Mouse (Mus musculus) forebrain, embryonic 12.5 days (tissue): ENCODE measurements around the gene Rnf222. TPM values are rescaled to one million over a fixed set of nuclear protein-coding genes. Genes with fewer than 3 reads are reported as not detected.

Experiments used
- ATAC-seq: fragments of 200-750 bp; cut with Nextera tagmentation; 2 replicates; pipeline ENCODE4 v1.8.0; 2017; ENCODE audit warnings: moderate TSS enrichment; ENCODE audit not compliant: low FRiP score
- H3K27ac ChIP-seq: fragments of 300-500 bp; sonication (generic); 2 replicates; pipeline ENCODE4 v1.5.1; 2016; ENCODE audit warnings: mild to moderate bottlenecking
- H3K27me3 ChIP-seq: fragments of 300-500 bp; sonication (generic); 2 replicates; pipeline ENCODE4 v1.6.1; 2016; ENCODE audit warnings: mild to moderate bottlenecking
- H3K36me3 ChIP-seq: fragments of 300-500 bp; sonication (generic); replicated peaks from 2 replicates; pipeline ENCODE4 v1.6.1; 2016; ENCODE audit warnings: mild to moderate bottlenecking
- H3K4me1 ChIP-seq: fragments of 300-500 bp; sonication (generic); 2 replicates; pipeline ENCODE4 v1.6.1; 2016
- H3K4me2 ChIP-seq: fragments of 300-500 bp; sonication (generic); 2 replicates; pipeline ENCODE4 v1.6.1; 2016; ENCODE audit warnings: mild to moderate bottlenecking, moderate library complexity
- H3K4me3 ChIP-seq: fragments of 300-500 bp; sonication (generic); replicated peaks from 2 replicates; pipeline ENCODE4 v1.5.1; 2016; ENCODE audit warnings: mild to moderate bottlenecking
- H3K9ac ChIP-seq: fragments of 300-500 bp; sonication (generic); 2 replicates; pipeline ENCODE4 v1.6.1; 2016; ENCODE audit warnings: mild to moderate bottlenecking
- H3K9me3 ChIP-seq: fragments of 300-500 bp; sonication (generic); 2 replicates; pipeline ENCODE4 v1.6.1; 2016
- WGBS: fragments of 180-500 bp; shearing (Covaris S2); methylation state at CpG from one replicate; pipeline ENCODE4 v1.1.7; 2016; 5-methylcytosine and 5-hydroxymethylcytosine counted together
- polyA plus RNA-seq: library from polyadenylated mRNA; unstranded; fragments of >200 nt; fragmentation: Nextera tagmentation; extraction: Ambion mirVana; gene quantifications from 2 replicates; pipeline ENCODE4 v1.2.1, GENCODE M21; 2016

The Rnf222 gene
- polyA plus RNA-seq, 1 experiment from 2014 or later = 0.06 TPM

DNA sequence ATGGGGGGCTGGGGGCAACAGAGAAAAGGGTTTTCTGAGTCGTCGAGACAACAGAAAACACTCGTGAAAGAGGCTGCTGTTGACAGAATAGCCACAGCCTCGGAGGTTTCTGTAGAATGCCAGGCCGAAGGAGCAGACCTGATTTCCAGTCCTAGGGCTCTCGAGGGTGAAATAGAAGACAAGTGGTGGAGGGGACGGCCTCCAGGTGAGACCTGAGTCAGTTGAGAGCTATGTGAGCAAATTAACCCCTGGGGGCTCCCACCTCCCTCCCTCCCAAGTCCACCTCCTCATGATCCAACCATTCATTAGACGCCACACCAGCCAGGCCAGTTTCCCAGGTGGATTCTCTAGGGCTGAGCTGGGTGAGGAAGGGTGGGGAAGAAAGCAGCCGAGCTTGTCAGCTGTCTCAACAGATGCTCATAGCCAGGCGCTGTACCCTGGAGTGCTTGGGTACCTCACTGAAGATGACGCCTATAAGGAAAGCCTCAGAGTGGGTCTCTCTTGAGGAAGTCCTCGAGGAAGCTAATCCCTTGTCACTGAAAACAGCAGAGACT is 5.6 kb downstream of the Rnf222 start:
- Histone ChIP-seq H3K9ac (no peak overlapping the region), H3K27ac (no peak overlapping the region), H3K27me3 (no peaks in the 10 kb centered on the region), H3K36me3 (no peaks in the 10 kb centered on the region), H3K9me3 (no peaks in the 10 kb centered on the region), H3K4me2 (no peak overlapping the region), H3K4me3 (no peak overlapping the region), H3K4me1 (no peaks in the 10 kb centered on the region)
- 75% methylated on average over 12 of the region's 12 CpGs for WGBS
- ATAC-seq = no peak

DNA sequence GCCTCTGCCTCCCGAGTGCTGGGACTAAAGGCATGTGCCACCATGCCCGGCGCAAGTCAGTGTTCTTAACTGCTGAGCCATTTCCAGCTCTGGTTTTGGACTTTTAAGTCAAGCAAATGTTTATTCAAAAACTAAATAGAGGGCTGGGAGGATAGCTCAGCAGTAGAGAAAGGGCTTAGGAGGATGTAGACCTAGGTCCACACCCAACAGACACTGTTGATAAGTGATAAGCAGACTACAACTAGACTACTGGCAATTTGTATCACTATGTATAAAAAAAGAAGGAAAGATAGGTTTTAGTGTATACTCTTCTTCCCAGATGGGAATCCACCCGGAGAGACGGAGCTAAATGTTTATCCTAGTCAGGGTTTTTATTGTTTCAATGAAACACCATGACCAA is 7.9 kb downstream of the Rnf222 start:
- H3K9ac ChIP-seq = no peak overlapping the region
- peaks cover 6% of the 10 kb centered on the region; the same call in 1 of the 2 replicates for H3K27me3 ChIP-seq
- no peaks in the 10 kb centered on the region for H3K9me3 ChIP-seq
- H3K4me1 ChIP-seq = peaks cover 4% of the 10 kb centered on the region; the same call in 1 of the 2 replicates
- H3K36me3 ChIP-seq = no peaks in the 10 kb centered on the region
- H3K4me2 ChIP-seq = no peak overlapping the region
- no peak overlapping the region for H3K4me3 ChIP-seq
- ATAC-seq = no peak
- 92% methylated on average over 5 of the region's 5 CpGs for WGBS
- no peak overlapping the region for H3K27ac ChIP-seq

DNA sequence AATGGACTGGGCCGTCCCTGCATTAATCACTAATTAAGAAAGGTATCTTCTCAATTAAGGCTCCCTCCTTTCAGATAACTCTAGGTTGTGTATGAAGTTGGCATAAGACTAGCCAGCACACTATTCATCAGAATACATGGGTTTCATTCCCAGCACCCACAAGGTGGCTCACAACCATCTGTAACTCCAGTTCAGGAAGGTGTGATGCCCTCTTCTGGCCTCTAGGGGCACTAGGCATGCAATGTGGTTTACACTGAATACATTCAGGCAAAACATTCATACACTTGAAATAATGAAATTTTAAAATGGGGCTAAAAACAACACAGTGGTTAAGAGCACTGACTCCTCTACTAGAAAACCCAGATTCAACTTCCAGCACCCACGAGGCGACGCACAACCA is 8.8 kb downstream of the Rnf222 start:
- Histone ChIP-seq H3K36me3 (no peaks in the 10 kb centered on the region), H3K27me3 (peaks cover 6% of the 10 kb centered on the region; the same call in 1 of the 2 replicates), H3K27ac (no peak overlapping the region), H3K4me2 (no peak overlapping the region), H3K4me1 (peaks cover 4% of the 10 kb centered on the region; the same call in 1 of the 2 replicates), H3K4me3 (no peak overlapping the region), H3K9me3 (no peaks in the 10 kb centered on the region), H3K9ac (no peak overlapping the region)
- no peak for ATAC-seq
- WGBS = 51% methylated on average over 4 of the region's 4 CpGs

DNA sequence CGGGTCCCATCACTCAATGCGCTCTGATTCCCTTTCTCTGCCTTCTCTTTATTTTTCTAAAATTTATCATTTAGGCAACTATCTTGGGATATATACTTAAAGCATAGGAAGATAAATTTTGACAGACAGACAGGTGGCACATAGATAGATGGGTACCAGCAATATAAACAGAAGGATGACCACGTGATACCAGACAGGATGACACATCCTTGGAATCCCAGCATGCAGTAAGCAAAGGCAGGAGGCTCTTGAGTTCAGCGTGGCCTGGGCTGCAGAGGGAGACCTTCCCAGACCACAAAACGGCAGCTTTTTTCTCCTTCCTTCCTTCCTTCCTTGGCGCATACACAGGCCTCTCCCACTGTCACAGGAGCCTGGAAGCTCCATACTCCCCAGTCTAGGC is 9.5 kb downstream of the Rnf222 start:
- no peak for ATAC-seq
- Histone ChIP-seq H3K4me1 (peaks cover 9% of the 10 kb centered on the region), H3K9ac (no peak overlapping the region), H3K27me3 (peaks cover 6% of the 10 kb centered on the region; the same call in 1 of the 2 replicates), H3K27ac (no peak overlapping the region), H3K36me3 (peaks cover 1% of the 10 kb centered on the region), H3K4me2 (no peak overlapping the region), H3K9me3 (no peaks in the 10 kb centered on the region), H3K4me3 (no peak overlapping the region)
- WGBS = 75% methylated on average over 6 of the region's 6 CpGs

DNA sequence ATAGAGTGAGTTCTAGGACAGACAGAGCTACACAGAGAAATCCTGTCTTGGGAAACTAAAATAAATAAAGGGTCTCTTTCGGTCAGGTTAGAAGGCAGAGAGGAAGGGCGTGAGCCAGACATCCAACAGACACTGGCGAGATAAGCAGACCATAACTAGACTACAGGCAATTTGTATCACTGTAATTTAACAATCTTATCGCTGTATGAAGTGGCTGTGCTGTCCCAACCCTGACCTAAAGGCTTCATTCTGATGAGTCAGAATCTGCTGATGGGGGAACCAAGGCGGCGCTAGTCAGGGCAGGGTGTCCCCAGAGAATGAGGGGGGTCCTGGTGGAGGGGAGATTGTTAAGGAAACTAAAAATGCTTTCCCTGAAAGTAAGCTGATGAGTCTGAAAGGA is 10.4 kb downstream of the Rnf222 start:
- Histone ChIP-seq H3K9me3 (no peaks in the 10 kb centered on the region), H3K4me2 (no peak overlapping the region), H3K27ac (no peak overlapping the region), H3K9ac (no peak overlapping the region), H3K36me3 (peaks cover 11% of the 10 kb centered on the region), H3K27me3 (peaks cover 6% of the 10 kb centered on the region; the same call in 1 of the 2 replicates), H3K4me3 (no peak overlapping the region), H3K4me1 (peaks cover 11% of the 10 kb centered on the region)
- WGBS = 88% methylated on average over 6 of the region's 6 CpGs
- ATAC-seq = no peak

DNA sequence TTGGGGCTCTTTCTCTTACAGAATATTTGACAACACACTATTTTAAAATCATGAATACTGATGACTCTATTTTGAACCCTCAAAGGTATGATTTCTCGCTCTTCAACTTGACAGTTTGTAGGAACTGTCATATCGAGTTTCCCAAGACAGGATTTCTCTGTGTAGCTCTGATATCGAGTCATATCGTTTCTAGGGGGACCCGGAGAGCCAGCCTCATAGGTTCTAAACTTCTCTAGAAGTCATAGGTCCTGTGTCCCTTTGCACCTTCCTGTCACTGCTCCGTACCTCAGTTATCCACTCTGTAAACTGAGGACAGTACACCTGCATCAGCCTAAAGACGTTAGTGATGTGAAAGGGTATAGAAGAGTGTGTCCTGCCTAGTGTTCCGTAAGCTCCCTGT is 11.5 kb downstream of the Rnf222 start:
- no peak overlapping the region for H3K27ac ChIP-seq
- peaks cover 6% of the 10 kb centered on the region; the same call in 1 of the 2 replicates for H3K27me3 ChIP-seq
- no peak overlapping the region for H3K9ac ChIP-seq
- no peak for ATAC-seq
- no peaks in the 10 kb centered on the region for H3K9me3 ChIP-seq
- WGBS = 89% methylated on average over 8 of the region's 8 CpGs
- H3K36me3 ChIP-seq = peaks cover 21% of the 10 kb centered on the region
- peaks cover 11% of the 10 kb centered on the region for H3K4me1 ChIP-seq
- no peak overlapping the region for H3K4me2 ChIP-seq
- no peak overlapping the region for H3K4me3 ChIP-seq

DNA sequence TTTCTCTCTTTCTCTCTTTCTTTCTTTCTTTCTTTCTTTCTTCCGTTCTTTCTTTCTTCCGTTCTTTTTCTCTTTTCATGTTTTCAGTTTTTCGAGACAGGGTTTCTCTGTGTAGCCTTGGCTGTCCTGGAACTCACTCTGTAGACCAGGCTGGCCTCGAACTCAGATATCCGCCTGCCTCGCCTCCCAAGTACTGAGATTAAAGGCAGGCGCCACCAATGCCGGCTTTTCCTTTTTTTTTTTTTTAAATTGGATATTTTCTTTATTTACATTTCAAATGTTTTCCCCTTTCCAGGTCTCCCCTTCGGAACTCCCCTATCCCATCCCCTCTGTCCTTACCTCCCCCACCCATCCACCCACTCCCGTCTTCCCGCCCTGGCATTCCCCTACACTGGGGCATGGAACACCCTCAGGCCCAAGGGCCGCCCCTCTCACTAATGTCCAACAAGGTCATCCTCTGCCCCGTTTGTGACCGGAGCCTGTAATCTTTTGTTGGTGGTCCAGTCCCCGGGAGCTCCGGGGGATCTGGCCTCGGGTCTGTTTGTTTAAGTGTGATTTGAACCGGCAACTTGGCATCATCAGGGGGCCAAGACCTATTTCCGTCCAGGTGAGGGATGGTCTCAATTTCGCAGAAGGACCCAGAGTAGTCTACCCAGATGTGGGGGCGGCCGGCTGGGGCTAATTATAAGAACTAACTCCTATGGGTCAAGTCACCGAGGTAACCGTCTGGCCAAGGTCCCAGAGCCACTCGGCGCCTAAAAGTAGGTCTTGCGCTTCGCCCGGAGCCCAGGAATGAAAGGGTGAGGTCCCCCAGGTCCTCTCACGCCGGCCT is 12.4 kb downstream of the Rnf222 start:
- H3K9ac ChIP-seq = peak overlapping the region; percentile 98

DNA sequence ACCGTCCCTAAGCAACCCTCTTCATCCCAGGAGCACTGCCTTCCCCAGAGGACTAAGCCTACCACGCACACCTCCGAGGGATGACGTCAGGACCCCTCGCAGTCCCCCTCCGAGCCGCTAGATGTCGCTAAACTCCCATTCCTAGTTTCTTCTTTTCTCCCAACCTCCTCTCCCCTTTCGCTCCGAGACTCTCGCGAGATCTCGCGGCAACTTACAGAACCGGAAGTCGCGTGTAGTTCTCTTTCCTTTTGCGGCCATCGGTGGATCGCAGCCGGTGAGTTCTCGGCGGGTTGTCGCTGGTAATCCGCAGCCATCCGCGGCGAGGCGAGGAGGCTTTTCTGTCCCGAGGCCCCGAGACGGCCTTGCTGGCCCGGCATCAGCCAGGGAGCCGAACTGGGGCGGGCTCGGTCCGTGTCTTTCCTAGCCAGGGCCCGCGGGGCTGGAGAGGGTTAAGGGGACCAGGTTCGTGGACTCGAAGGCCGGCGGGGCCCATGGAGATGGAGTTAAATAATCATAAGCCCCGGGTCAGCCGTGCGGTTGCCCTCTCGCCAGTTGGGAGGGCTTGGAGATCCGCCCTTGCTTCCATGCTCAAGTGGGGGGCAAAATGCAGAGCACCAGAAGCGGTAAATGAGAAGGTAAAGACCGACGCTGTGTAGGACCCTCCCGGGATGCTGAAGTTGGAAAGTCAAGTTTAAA is 13.1 kb downstream of the Rnf222 start, which contains the start of gene Rpl26:
TSS of gene Rpl26 (plus strand) at position 233 of the 696 bp plus-strand sequence.
- Histone ChIP-seq H3K4me3 (peak within 1 kb of the TSS; percentile 87), H3K36me3 (peaks cover 37% of the 10 kb centered on the region), H3K27ac (peak within 1 kb of the TSS; percentile 95), H3K4me2 (peak within 1 kb of the TSS; percentile 70), H3K4me1 (peaks cover 11% of the 10 kb centered on the region), H3K9ac (peak within 1 kb of the TSS; percentile 98), H3K9me3 (no peaks in the 10 kb centered on the region), H3K27me3 (peaks cover 6% of the 10 kb centered on the region; the same call in 1 of the 2 replicates)
- WGBS = under 1% methylated on average over 52 of the region's 52 CpGs
- ATAC-seq = peak; percentile 93

More for the DNA sequence above, 12.4 kb downstream of the Rnf222 start:
- Histone ChIP-seq H3K4me1 (peaks cover 11% of the 10 kb centered on the region), H3K27me3 (peaks cover 6% of the 10 kb centered on the region; the same call in 1 of the 2 replicates), H3K9me3 (no peaks in the 10 kb centered on the region), H3K4me2 (peak overlapping the region; percentile 56), H3K27ac (no peak overlapping the region), H3K36me3 (peaks cover 29% of the 10 kb centered on the region), H3K4me3 (peak overlapping the region; percentile 87)
- peak; percentile 44 for ATAC-seq
- 27% methylated on average over 31 of the region's 31 CpGs for WGBS

DNA sequence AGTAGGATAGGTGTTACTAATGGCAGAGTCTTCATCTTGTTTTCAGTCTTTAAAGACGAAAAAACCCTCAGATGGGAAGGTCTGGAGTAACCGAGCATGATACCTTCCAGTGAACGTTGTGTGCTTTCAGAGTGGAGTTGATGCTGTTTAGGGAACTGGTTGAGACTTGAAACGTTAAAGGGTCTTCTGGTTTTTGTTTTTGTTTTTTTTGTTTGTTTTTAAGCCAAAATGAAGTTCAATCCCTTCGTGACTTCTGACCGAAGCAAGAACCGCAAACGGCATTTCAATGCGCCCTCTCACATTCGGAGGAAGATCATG is 13.7 kb downstream of the Rnf222 start:
- peaks cover 42% of the 10 kb centered on the region for H3K36me3 ChIP-seq
- peak overlapping the region; percentile 87 for H3K4me3 ChIP-seq
- H3K4me1 ChIP-seq = peaks cover 11% of the 10 kb centered on the region
- ATAC-seq = no peak
- H3K9ac ChIP-seq = peak overlapping the region; percentile 98
- H3K4me2 ChIP-seq = peak overlapping the region; percentile 70
- no peaks in the 10 kb centered on the region for H3K9me3 ChIP-seq
- peak overlapping the region; percentile 95 for H3K27ac ChIP-seq
- peaks cover 6% of the 10 kb centered on the region; the same call in 1 of the 2 replicates for H3K27me3 ChIP-seq
- 2% methylated on average over 10 of the region's 10 CpGs for WGBS

DNA sequence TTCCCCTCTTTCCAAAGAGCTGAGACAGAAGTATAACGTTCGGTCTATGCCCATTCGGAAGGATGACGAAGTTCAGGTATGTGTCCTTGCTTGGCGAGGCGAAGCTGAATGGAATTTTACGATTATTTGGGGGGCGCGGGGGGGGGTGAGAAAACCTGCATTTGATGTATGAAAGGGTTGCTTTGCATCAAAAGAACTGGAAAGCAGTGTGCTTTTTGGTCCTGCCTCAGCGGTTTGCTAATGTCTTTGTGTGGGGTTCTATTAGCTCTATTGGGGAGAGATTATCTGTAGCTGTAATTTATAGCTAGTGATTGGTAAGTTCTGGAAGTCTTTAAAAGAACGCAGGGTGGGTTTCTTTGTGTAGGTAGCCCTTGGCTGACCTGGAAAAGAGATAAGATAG is 14.0 kb downstream of the Rnf222 start:
- Histone ChIP-seq H3K36me3 (peaks cover 46% of the 10 kb centered on the region), H3K4me3 (peak overlapping the region; percentile 87), H3K9ac (peak overlapping the region; percentile 98), H3K9me3 (no peaks in the 10 kb centered on the region), H3K4me1 (peaks cover 11% of the 10 kb centered on the region), H3K27me3 (peaks cover 6% of the 10 kb centered on the region; the same call in 1 of the 2 replicates), H3K27ac (no peak overlapping the region), H3K4me2 (peak overlapping the region; percentile 70)
- ATAC-seq = no peak
- 7% methylated on average over 11 of the region's 11 CpGs for WGBS

DNA sequence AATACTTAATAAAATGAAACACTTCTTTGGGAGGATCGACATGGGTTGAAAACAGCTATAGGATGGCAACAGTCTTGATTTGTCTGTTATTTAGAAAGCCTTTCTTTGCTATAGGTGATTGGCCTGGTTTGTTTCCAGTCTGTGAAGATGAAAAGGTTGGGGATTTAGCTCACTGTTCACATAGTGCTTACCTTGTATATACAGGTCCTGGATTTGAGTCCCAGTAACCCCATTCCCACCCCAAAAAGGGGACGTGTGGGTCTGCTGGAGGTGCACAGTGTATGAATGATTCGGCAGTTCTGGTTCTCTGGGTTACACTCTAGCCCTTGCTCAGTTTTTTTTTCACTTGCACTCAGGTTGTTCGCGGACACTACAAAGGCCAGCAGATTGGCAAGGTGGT is 14.5 kb downstream of the Rnf222 start:
- H3K27ac ChIP-seq = no peak overlapping the region
- no peaks in the 10 kb centered on the region for H3K9me3 ChIP-seq
- 84% methylated on average over 5 of the region's 5 CpGs for WGBS
- H3K9ac ChIP-seq = peak overlapping the region; percentile 98
- H3K4me3 ChIP-seq = peak overlapping the region; percentile 87
- peaks cover 47% of the 10 kb centered on the region for H3K36me3 ChIP-seq
- no peak for ATAC-seq
- H3K4me1 ChIP-seq = peaks cover 11% of the 10 kb centered on the region
- H3K27me3 ChIP-seq = peaks cover 6% of the 10 kb centered on the region; the same call in 1 of the 2 replicates
- peak overlapping the region; percentile 70 for H3K4me2 ChIP-seq

DNA sequence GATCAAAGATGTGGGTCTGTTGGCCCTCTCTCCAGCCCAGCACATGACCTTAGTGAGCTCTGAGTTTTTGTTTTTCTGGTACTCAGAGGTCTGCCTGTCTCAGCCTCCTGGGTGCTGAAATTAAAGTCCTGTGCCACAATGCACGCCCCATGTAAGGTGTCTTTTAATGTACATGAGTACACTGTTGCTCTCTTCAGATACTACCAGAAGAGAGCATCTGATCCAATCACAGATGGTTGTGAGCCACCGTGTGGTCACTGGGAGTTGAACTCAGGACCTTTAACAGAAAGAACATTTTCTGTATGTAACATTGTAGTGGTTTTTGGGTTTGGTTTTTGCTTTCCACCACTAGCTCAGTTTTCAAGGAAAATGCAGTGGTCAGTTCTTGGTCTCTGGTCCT is 15.4 kb downstream of the Rnf222 start:
- 82% methylated on average over 2 of the region's 2 CpGs for WGBS
- Histone ChIP-seq H3K27ac (no peak overlapping the region), H3K4me2 (no peak overlapping the region), H3K4me3 (no peak overlapping the region), H3K36me3 (peaks cover 47% of the 10 kb centered on the region), H3K27me3 (peaks cover 6% of the 10 kb centered on the region; the same call in 1 of the 2 replicates), H3K9ac (no peak overlapping the region), H3K4me1 (peaks cover 11% of the 10 kb centered on the region), H3K9me3 (no peaks in the 10 kb centered on the region)
- no peak for ATAC-seq
